Mouse (Mus musculus) lung, embryonic 14.5 days (tissue): ENCODE data around the gene Hoxa1. TPM values are rescaled to one million over a fixed set of nuclear protein-coding genes. Genes with fewer than 3 reads are reported as not detected.

Source experiments
- ATAC-seq: fragments of 200-750 bp; cut with Nextera tagmentation; 2 replicates; pipeline ENCODE4 v1.8.0; 2017; ENCODE audit warnings: mild to moderate bottlenecking, moderate TSS enrichment, moderate library complexity; ENCODE audit not compliant: insufficient read depth
- DNase-seq: peaks from one replicate; pipeline ENCODE4 v3.0.0-alpha.2; 2015
- H3K27ac ChIP-seq: fragments of 300-500 bp; sonication (generic); 2 replicates; pipeline ENCODE4 v1.5.1; 2014; ENCODE audit warnings: low read depth, mild to moderate bottlenecking, moderate library complexity
- H3K27me3 ChIP-seq: fragments of 300-500 bp; sonication (generic); 2 replicates; pipeline ENCODE4 v1.6.1; 2014; ENCODE audit warnings: low read length, control low read depth; ENCODE audit not compliant: insufficient read depth
- H3K36me3 ChIP-seq: fragments of 300-500 bp; sonication (generic); 2 replicates; pipeline ENCODE4 v1.6.1; 2014; ENCODE audit warnings: control low read depth; ENCODE audit not compliant: insufficient read depth
- H3K4me1 ChIP-seq: fragments of 300-500 bp; sonication (generic); 2 replicates; pipeline ENCODE4 v1.6.1; 2014; ENCODE audit warnings: antibody characterized with exemption, control low read depth; ENCODE audit not compliant: insufficient read depth
- H3K4me2 ChIP-seq: fragments of 300-500 bp; sonication (generic); 2 replicates; pipeline ENCODE4 v1.6.1; 2014; ENCODE audit warnings: mild to moderate bottlenecking
- H3K4me3 ChIP-seq: fragments of 300-500 bp; sonication (generic); 2 replicates; pipeline ENCODE4 v1.5.1; 2014; ENCODE audit warnings: low read depth, low read length
- H3K9ac ChIP-seq: fragments of 300-500 bp; sonication (generic); 2 replicates; pipeline ENCODE4 v1.6.1; 2014
- H3K9me3 ChIP-seq: fragments of 300-500 bp; sonication (generic); 2 replicates; pipeline ENCODE4 v1.6.1; 2016; ENCODE audit warnings: low read depth, low read length, control low read depth
- CTCF ChIP-seq: IDR thresholded peaks from 2 replicates; pipeline ENCODE4 v1.5.1; 2016; ENCODE audit warnings: antibody characterized with exemption, low read depth
- WGBS: fragments of 180-500 bp; shearing (Covaris S2); extraction: QIAGEN DNeasy Blood & Tissue Kit; methylation state at CpG from one replicate; pipeline ENCODE4 v1.1.7; 2014; 5-methylcytosine and 5-hydroxymethylcytosine counted together
- polyA plus RNA-seq: library from polyadenylated mRNA; unstranded; fragments of >200 nt; fragmentation: Nextera tagmentation; extraction: Ambion mirVana; gene quantifications from 2 replicates; pipeline ENCODE4 v1.2.1, GENCODE M21; 2014

Gene Hoxa1
- polyA plus RNA-seq, 1 experiment from 2014 or later, result 1.8 TPM

DNA sequence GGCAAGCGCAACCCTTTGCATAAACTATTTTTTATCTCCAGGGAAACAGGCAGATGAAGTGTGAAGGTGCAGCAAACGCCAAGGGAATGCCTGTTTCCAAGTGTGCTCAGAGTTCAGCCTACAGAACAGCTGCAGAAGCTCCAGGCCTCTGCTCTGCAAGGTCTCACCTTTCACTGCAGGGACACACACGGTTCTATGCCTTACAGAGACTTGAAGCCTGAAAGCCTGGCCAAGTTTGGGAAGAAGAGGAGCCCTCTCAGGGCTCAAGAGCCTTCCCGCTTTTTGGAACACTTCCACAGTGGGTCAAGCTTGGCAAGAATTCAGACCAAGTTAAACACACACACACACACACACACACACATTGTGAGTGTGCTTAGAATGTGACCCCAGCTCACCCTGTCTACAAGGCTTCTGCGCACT is 31.1 kb upstream of the Hoxa1 start:
- no peak for TF ChIP-seq CTCF
- H3K27ac ChIP-seq, result peak overlapping the region; percentile 99
- peak; percentile 87 for ATAC-seq
- peaks cover 3% of the 10 kb centered on the region; the same call in 1 of the 2 replicates for H3K36me3 ChIP-seq
- H3K9ac ChIP-seq, result peak overlapping the region; percentile 96
- H3K27me3 ChIP-seq, result peaks cover 36% of the 10 kb centered on the region
- WGBS, result 8% methylated on average over 5 of the region's 5 CpGs
- H3K4me1 ChIP-seq, result peaks cover 28% of the 10 kb centered on the region
- peak overlapping the region; percentile 70 for H3K4me3 ChIP-seq
- DNase-seq, result peak; percentile 94
- peak overlapping the region; percentile 87 for H3K4me2 ChIP-seq
- H3K9me3 ChIP-seq, result no peaks in the 10 kb centered on the region

DNA sequence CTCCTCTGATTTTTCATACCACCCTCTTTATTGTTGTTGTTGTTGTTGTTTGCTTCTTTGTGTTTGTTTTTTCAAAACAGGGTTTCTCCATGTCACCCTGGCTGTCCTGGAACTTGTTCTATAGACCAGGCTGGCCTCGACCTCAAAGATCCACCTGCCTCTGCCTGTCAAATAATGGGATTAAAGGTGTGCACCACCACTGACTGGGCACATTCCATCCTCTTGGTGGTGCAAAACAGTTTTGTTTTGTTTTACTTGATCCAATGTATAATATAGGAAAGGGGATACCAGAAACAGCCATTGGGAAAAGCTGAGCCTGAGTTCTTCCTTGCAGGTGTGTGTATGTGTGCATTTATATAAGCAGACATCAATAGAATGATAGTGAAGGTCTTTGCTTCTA is 28.4 kb upstream of the Hoxa1 start:
- H3K9me3 ChIP-seq, result no peaks in the 10 kb centered on the region
- peaks cover 39% of the 10 kb centered on the region for H3K4me1 ChIP-seq
- H3K9ac ChIP-seq, result no peak overlapping the region
- DNase-seq (peak; percentile 45), ATAC-seq (no peak)
- WGBS, result 45% methylated on average over 1 of the region's 1 CpGs
- no peak overlapping the region for H3K27ac ChIP-seq
- peaks cover 3% of the 10 kb centered on the region; the same call in 1 of the 2 replicates for H3K36me3 ChIP-seq
- H3K27me3 ChIP-seq, result peaks cover 43% of the 10 kb centered on the region
- TF ChIP-seq CTCF, result peak; percentile 44
- H3K4me3 ChIP-seq, result no peak overlapping the region
- H3K4me2 ChIP-seq, result no peak overlapping the region

DNA sequence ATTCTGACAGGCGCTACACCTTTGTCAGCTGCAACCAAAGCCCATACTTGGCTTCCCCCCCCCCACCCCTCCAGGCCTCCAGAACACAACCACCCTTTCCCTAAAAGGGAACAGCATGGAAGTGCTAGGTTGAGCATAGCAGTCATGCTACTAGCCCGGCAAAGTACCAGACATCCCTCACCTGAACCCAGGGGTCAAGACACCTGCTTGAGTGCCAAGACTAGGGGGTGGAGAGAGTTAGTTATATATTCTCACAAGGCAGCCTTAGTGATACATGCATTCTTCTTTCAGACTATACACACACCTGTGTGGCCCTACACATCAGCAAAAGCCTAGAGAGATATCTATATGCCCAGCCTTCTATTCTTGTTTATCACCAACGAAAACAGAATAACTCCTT is 27.7 kb upstream of the Hoxa1 start:
- peaks cover 45% of the 10 kb centered on the region for H3K4me1 ChIP-seq
- no peaks in the 10 kb centered on the region for H3K9me3 ChIP-seq
- DNase-seq, result no peak
- H3K36me3 ChIP-seq, result peaks cover 3% of the 10 kb centered on the region; the same call in 1 of the 2 replicates
- 23% methylated on average over 3 of the region's 3 CpGs for WGBS
- no peak for TF ChIP-seq CTCF
- no peak overlapping the region for H3K9ac ChIP-seq
- H3K27ac ChIP-seq, result peak overlapping the region; percentile 77; the same call in 1 of the 2 replicates
- no peak overlapping the region for H3K4me3 ChIP-seq
- no peak for ATAC-seq
- peak overlapping the region; percentile 53 for H3K4me2 ChIP-seq
- H3K27me3 ChIP-seq, result peaks cover 45% of the 10 kb centered on the region

- Histone ChIP-seq H3K36me3 (peaks cover 3% of the 10 kb centered on the region; the same call in 1 of the 2 replicates), H3K27ac (peak overlapping the region; percentile 77), H3K4me3 (peak overlapping the region; percentile 13; the same call in 1 of the 2 replicates), H3K4me2 (peak overlapping the region; percentile 53), H3K9me3 (no peaks in the 10 kb centered on the region), H3K9ac (peak overlapping the region; percentile 6; the same call in 1 of the 2 replicates), H3K4me1 (peaks cover 46% of the 10 kb centered on the region), H3K27me3 (peaks cover 43% of the 10 kb centered on the region)
- ATAC-seq, result no peak
- DNase-seq, result peak; percentile 90
- WGBS, result 2% methylated on average over 19 of the region's 19 CpGs
- TF ChIP-seq CTCF, result no peak
These were observed 27.1 kb upstream of the Hoxa1 start for GRCm38 (mm10) chr6:52185222-52185621.

- peak overlapping the region; percentile 6; the same call in 1 of the 2 replicates for H3K9ac ChIP-seq
- peaks cover 38% of the 10 kb centered on the region for H3K27me3 ChIP-seq
- TF ChIP-seq CTCF, result no peak
- ATAC-seq, result no peak
- peaks cover 42% of the 10 kb centered on the region for H3K4me1 ChIP-seq
- H3K9me3 ChIP-seq, result no peaks in the 10 kb centered on the region
- H3K4me3 ChIP-seq, result peak overlapping the region; percentile 13; the same call in 1 of the 2 replicates
- peak overlapping the region; percentile 77 for H3K27ac ChIP-seq
- 15% methylated on average over 6 of the region's 6 CpGs for WGBS
- DNase-seq, result no peak
- H3K4me2 ChIP-seq, result peak overlapping the region; percentile 53
- no peaks in the 10 kb centered on the region; the same call in 1 of the 2 replicates for H3K36me3 ChIP-seq
These were observed 26.6 kb upstream of the Hoxa1 start for GRCm38 (mm10) chr6:52184668-52185067.

DNA sequence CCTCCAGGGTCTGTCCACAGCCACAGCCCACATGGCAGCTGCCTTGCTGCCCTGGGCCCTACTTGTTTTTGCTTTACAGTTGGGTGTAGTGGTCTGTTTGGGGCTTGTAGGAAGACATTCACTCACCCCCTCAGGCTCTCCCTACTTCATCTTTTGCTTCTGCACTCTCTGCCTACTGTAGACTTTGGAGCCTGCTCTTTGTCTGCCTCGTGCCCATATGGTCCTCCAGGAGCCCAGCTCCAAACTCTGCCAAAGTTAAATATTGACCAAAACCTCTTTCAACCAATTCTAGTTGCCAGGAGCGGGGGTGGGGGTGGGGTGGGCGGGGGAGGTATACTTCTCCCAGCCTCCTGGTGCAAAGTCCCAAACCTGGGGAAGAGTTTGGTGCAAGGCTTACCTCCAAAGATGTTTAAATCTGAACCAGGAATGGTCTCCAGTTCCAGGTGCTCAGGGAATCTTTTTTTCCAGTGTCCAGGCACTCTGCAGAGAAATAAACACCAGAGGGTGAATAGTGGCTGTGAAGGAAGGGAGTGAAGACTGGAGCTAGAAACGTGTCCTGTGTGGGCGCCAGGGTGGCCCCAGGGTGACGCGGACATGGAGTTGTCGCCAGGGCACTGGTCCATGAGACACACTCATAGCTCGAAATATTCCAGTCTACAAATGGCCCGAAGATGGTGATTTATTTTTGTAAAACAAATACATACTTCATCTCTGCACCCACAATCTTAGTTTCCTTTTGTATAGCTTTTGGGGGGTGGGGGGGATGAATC is 25.4 kb upstream of the Hoxa1 start:
- Histone ChIP-seq H3K4me1 (peaks cover 41% of the 10 kb centered on the region), H3K36me3 (no peaks in the 10 kb centered on the region; the same call in 1 of the 2 replicates), H3K9ac (peak overlapping the region; percentile 24; the same call in 1 of the 2 replicates), H3K4me3 (no peak overlapping the region), H3K9me3 (no peaks in the 10 kb centered on the region), H3K27ac (peak overlapping the region; percentile 77), H3K4me2 (peak overlapping the region; percentile 29), H3K27me3 (peaks cover 32% of the 10 kb centered on the region)
- ATAC-seq (no peak), DNase-seq (no peak)
- TF ChIP-seq CTCF, result no peak
- WGBS, result 16% methylated on average over 10 of the region's 10 CpGs

DNA sequence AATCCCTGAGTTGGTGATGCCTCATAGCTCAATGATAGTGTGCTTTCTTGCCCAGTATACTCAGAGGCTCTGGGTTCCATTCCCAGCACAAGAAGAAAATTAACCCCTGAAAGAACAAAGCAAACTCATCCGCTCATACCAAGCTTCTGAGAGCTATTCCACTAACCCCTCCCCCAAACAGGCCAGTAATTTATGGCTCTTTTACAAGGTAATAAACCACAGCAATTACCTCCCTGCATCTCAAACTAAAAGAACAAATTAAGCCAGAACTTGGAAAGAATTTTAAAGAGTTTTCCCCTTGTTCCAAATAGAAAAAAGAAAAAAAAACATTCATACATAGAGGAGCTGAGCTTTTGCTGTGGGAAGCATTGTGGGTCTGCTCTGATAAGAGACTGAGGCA is 24.7 kb upstream of the Hoxa1 start:
- no peaks in the 10 kb centered on the region for H3K9me3 ChIP-seq
- peak overlapping the region; percentile 77 for H3K27ac ChIP-seq
- ATAC-seq, result no peak
- no peaks in the 10 kb centered on the region; the same call in 1 of the 2 replicates for H3K36me3 ChIP-seq
- 41% methylated on average over 1 of the region's 1 CpGs for WGBS
- peaks cover 35% of the 10 kb centered on the region for H3K4me1 ChIP-seq
- H3K4me3 ChIP-seq, result no peak overlapping the region
- H3K27me3 ChIP-seq, result peaks cover 35% of the 10 kb centered on the region
- H3K4me2 ChIP-seq, result peak overlapping the region; percentile 29
- no peak for TF ChIP-seq CTCF
- no peak for DNase-seq
- peak overlapping the region; percentile 24; the same call in 1 of the 2 replicates for H3K9ac ChIP-seq
